Mouse (Mus musculus) stomach, postnatal 0 days (tissue): ENCODE measurements around the gene Sebox. TPM values are rescaled to one million over a fixed set of nuclear protein-coding genes. Genes with fewer than 3 reads are reported as not detected.

Experiments used
- ATAC-seq: fragments of 200-750 bp; cut with Nextera tagmentation; 2 replicates; pipeline ENCODE4 v1.8.0; 2017; ENCODE audit not compliant: low FRiP score, low TSS enrichment
- DNase-seq: peaks from one replicate; pipeline ENCODE4 v3.0.0-alpha.2; 2016; ENCODE audit warnings: low spot score
- H3K27ac ChIP-seq: fragments of 300-500 bp; sonication (generic); replicated peaks from 2 replicates; pipeline ENCODE4 v1.5.1; 2014; ENCODE audit warnings: mild to moderate bottlenecking, control low read depth
- H3K27me3 ChIP-seq: fragments of 300-500 bp; sonication (generic); 2 replicates; pipeline ENCODE4 v1.6.1; 2014; ENCODE audit warnings: low read length; ENCODE audit not compliant: control insufficient read depth, insufficient read depth
- H3K36me3 ChIP-seq: fragments of 300-500 bp; sonication (generic); 2 replicates; pipeline ENCODE4 v1.6.1; 2014; ENCODE audit warnings: low read length, mixed read lengths; ENCODE audit not compliant: control insufficient read depth, insufficient read depth
- H3K4me1 ChIP-seq: fragments of 300-500 bp; sonication (generic); replicated peaks from 2 replicates; pipeline ENCODE4 v1.6.1; 2014; ENCODE audit warnings: antibody characterized with exemption; ENCODE audit not compliant: control insufficient read depth, insufficient read depth
- H3K4me2 ChIP-seq: fragments of 300-500 bp; sonication (generic); replicated peaks from 2 replicates; pipeline ENCODE4 v1.6.1; 2014; ENCODE audit warnings: low read depth, mild to moderate bottlenecking, control low read depth, moderate library complexity
- H3K4me3 ChIP-seq: fragments of 300-500 bp; sonication (generic); 2 replicates; pipeline ENCODE4 v1.5.1; 2014; ENCODE audit warnings: low read depth, low read length, control low read depth
- H3K9ac ChIP-seq: fragments of 300-500 bp; sonication (generic); 2 replicates; pipeline ENCODE4 v1.6.1; 2014; ENCODE audit warnings: mild to moderate bottlenecking, low read length, control low read depth, mixed read lengths
- H3K9me3 ChIP-seq: fragments of 300-500 bp; sonication (generic); 2 replicates; pipeline ENCODE4 v1.6.1; 2016; ENCODE audit warnings: low read length; ENCODE audit not compliant: control insufficient read depth
- CTCF ChIP-seq: IDR thresholded peaks from 2 replicates; pipeline ENCODE4 v1.5.1; 2016; ENCODE audit warnings: antibody characterized with exemption, low read depth, mild to moderate bottlenecking, moderate library complexity
- EP300 ChIP-seq: optimal IDR thresholded peaks from 2 replicates; pipeline ENCODE3; 2016; ENCODE audit warnings: antibody characterized with exemption
- WGBS: fragments of 180-500 bp; shearing (Covaris S2); extraction: QIAGEN DNeasy Blood & Tissue Kit; methylation state at CpG from one replicate; pipeline ENCODE4 v1.1.7; 2014; 5-methylcytosine and 5-hydroxymethylcytosine counted together
- polyA plus RNA-seq: library from polyadenylated mRNA; unstranded; fragments of >200 nt; fragmentation: Nextera tagmentation; extraction: Ambion mirVana; gene quantifications from 2 replicates; pipeline ENCODE4 v1.2.1, GENCODE M21; 2015

Gene Sebox
- polyA plus RNA-seq: 0.10 TPM in 1 of 2 replicates, not detected in the other

DNA sequence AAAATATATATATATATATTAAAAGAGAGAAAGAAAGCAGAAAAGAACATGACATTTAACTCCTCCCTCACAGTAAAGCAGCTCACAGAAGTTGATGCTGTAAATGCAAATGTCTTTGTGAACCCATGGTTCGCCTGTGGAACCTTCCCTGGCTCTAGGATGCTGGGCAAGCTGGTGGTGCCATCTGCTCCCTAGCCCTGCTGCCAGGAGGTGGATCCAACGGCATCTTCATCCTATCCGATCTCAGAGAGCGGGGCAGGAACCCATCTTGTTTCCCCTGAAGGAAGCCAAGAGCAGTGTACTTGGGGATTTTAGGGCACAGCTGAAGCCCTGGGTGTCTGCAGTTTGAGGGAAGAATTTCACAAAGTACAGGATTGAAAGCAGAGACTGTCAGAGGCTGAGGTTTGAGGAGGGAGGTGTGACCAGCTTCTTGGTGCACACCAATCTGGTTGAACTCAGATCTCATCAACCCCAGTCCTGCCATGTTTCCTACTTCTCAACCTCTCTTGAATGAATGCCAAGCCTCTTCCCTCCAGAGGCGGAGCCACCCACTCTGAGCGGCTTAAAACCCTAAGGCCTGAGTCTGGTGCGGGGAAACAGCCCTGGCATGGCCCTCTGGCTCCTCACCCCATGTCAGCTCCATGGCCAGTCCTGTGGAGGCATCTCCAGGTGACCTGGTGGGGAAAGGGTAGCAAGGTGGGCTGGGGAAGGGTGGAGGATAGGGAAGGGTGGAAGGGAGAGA lies at the start of gene Sebox:
Sebox (plus strand) TSS at position 539 of the 742 bp plus-strand sequence.
- Histone ChIP-seq H3K27me3 (no peaks in the 10 kb centered on the region), H3K4me1 (no peaks in the 10 kb centered on the region), H3K36me3 (peaks cover 8% of the 10 kb centered on the region; the same call in 1 of the 2 replicates), H3K4me3 (no peak within 1 kb of the TSS), H3K9ac (no peak within 1 kb of the TSS), H3K4me2 (no peak within 1 kb of the TSS), H3K9me3 (no peaks in the 10 kb centered on the region), H3K27ac (no peak within 1 kb of the TSS)
- WGBS: 60% methylated on average over 7 of the region's 7 CpGs
- ATAC-seq (no peak), DNase-seq (no peak)
- no peak for TF ChIP-seq CTCF
- no peak for TF ChIP-seq EP300

DNA sequence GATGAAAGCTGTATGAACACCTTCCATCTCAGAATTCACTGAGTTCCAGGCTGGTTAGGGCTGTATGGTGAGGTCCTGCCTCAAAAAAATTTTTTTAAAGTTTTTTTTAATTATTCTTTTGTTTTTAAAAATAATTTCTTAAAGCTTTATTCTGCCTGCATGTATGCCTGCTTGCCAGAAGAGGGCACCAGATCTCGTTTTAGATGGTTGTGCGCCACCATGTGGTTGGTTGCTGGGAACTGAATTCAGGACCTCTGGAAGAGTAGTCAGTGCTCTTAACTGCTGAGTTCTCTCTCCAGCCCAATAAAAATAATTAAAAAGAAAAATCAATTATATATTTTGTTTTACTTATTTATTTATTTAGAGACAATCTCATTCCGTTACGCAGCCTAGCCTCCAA lies 49.6 kb upstream of the Sebox start:
- Histone ChIP-seq H3K27ac (no peak overlapping the region), H3K4me2 (no peak overlapping the region), H3K4me3 (no peak overlapping the region), H3K4me1 (no peaks in the 10 kb centered on the region), H3K36me3 (no peaks in the 10 kb centered on the region), H3K27me3 (no peaks in the 10 kb centered on the region), H3K9ac (no peak overlapping the region), H3K9me3 (no peaks in the 10 kb centered on the region)
- ATAC-seq (no peak), DNase-seq (peak; percentile 74)
- WGBS: 16% methylated on average over 4 of the region's 4 CpGs
- peak; percentile 96 for TF ChIP-seq CTCF
- no peak for TF ChIP-seq EP300

DNA sequence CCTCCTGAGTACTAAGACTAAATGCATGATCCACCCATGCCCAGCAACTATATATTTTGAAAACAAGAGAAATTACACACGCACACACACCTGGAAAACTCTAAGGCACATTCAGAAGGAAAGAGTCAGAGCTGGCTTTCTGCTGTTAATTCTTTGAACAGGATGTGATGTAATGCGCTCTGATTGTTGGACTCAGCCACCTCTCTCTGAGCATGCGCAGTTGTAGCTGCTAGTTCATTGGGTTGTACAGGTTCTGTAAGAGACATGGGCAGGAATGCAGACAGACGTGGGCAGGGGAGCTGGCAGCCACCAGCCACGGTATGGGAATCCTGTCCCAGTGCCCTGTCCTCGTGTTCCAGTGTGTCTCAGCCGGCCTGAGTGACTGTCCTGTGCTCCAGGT lies 49.0 kb upstream of the Sebox start:
- Histone ChIP-seq H3K27ac (no peak overlapping the region), H3K4me2 (no peak overlapping the region), H3K9me3 (no peaks in the 10 kb centered on the region), H3K4me3 (no peak overlapping the region), H3K36me3 (no peaks in the 10 kb centered on the region), H3K4me1 (no peaks in the 10 kb centered on the region), H3K27me3 (no peaks in the 10 kb centered on the region), H3K9ac (no peak overlapping the region)
- ATAC-seq (no peak), DNase-seq (no peak)
- 68% methylated on average over 7 of the region's 7 CpGs for WGBS
- no peak for TF ChIP-seq EP300
- no peak for TF ChIP-seq CTCF

DNA sequence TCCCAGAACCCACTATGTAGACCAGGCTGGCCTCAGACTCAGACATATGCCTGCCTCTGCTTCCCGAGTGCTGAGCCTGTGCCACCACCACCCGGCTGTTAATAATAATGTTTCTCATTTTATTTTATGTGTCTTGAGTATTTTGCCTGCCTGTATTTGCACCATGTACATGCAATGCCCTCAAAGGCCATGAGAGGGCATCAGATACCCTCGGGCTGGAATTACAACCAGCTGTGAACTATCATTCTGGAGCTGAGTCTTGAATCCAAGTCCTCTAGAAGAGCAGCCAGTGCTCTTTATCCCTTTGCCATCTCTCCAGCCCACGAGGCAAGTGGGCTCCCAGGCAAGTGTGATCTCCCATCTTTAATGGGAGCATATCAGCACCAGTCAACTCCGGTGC lies 47.9 kb upstream of the Sebox start:
- Histone ChIP-seq H3K9me3 (no peaks in the 10 kb centered on the region), H3K36me3 (no peaks in the 10 kb centered on the region), H3K27ac (no peak overlapping the region), H3K9ac (no peak overlapping the region), H3K4me3 (no peak overlapping the region), H3K4me2 (no peak overlapping the region), H3K4me1 (no peaks in the 10 kb centered on the region), H3K27me3 (no peaks in the 10 kb centered on the region)
- TF ChIP-seq CTCF: peak; percentile 79
- TF ChIP-seq EP300: no peak
- 23% methylated on average over 5 of the region's 5 CpGs for WGBS
- ATAC-seq (no peak), DNase-seq (peak; percentile 54)

DNA sequence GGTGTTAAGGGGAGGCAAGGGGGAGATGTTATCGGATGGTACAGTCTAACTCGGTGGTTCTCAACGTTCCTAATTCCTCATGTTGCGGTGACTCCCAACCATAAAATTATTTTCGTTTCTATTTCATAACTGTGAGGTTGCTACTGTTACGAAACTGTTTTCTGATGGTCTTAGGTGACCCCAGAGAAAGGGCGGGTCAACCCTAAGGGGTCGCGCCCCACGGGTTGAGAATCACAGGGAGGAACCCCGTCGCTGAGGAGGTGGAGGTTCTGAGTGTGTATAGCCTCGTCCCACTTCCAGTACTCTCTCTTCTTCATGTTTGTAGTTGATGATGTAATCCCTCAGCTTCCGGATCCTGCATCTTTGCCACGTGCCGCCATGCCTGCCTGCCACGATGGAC lies 44.5 kb upstream of the Sebox start:
- ATAC-seq (no peak), DNase-seq (no peak)
- H3K4me1 ChIP-seq: no peaks in the 10 kb centered on the region
- H3K27me3 ChIP-seq: no peaks in the 10 kb centered on the region
- TF ChIP-seq CTCF: no peak
- no peak for TF ChIP-seq EP300
- no peak overlapping the region for H3K4me3 ChIP-seq
- 78% methylated on average over 17 of the region's 17 CpGs for WGBS
- H3K36me3 ChIP-seq: no peaks in the 10 kb centered on the region
- H3K27ac ChIP-seq: no peak overlapping the region
- no peak overlapping the region for H3K9ac ChIP-seq
- no peaks in the 10 kb centered on the region for H3K9me3 ChIP-seq
- H3K4me2 ChIP-seq: no peak overlapping the region

DNA sequence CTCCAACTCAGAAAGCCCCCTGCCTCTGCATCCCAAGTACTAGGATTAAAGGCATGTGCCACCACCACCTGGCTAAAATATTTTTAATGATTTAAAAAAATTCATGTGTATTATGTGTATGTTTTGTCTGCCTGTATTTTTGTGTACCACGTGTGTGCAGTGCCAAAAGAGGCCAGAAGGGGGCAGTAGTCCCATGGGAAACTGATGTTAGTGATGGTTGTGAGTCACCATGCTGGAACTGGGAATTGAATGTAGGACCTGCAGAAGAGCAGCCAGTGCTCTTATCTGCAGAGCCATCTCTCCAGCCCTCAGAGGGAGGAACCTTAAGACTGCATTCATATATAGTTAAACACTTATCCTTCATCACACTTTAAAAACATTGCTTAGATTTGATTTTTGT lies 41.4 kb upstream of the Sebox start:
- Histone ChIP-seq H3K9ac (no peak overlapping the region), H3K4me3 (no peak overlapping the region), H3K4me2 (no peak overlapping the region), H3K27ac (no peak overlapping the region), H3K36me3 (no peaks in the 10 kb centered on the region), H3K9me3 (no peaks in the 10 kb centered on the region), H3K27me3 (no peaks in the 10 kb centered on the region), H3K4me1 (no peaks in the 10 kb centered on the region)
- WGBS: 68% methylated on average over 1 of the region's 1 CpGs
- ATAC-seq (no peak), DNase-seq (no peak)
- peak; percentile 61 for TF ChIP-seq CTCF
- no peak for TF ChIP-seq EP300
